Mouse (Mus musculus) heart, adult 2 months (tissue): Measurements from ENCODE around the gene Cradd. TPM values are rescaled to one million over a fixed set of nuclear protein-coding genes. Genes with fewer than 3 reads are reported as not detected.

Experiments used
- DNase-seq, 2 experiments: peaks; one replicate each; pipeline ENCODE4 v3.0.0; 2021
- H3K27ac ChIP-seq: fragments of 200-600 bp; 2 replicates; pipeline ENCODE4 v1.8.1; 2022
- H3K27me3 ChIP-seq: fragments of 200-500 bp; 2 replicates; pipeline ENCODE4 v1.6.1; 2012; ENCODE audit warnings: mild to moderate bottlenecking, low read length, inconsistent platforms, mixed read lengths; ENCODE audit not compliant: control insufficient read depth, insufficient read depth
- H3K36me3 ChIP-seq: fragments of 200-500 bp; 2 replicates; pipeline ENCODE4 v1.6.1; 2012; ENCODE audit warnings: low read length, inconsistent platforms; ENCODE audit not compliant: control insufficient read depth, insufficient read depth
- H3K4me1 ChIP-seq: fragments of 200-500 bp; 2 replicates; pipeline ENCODE4 v1.6.1; 2011; ENCODE audit warnings: low read length; ENCODE audit not compliant: control insufficient read depth, insufficient read depth
- H3K4me3 ChIP-seq: fragments of 200-600 bp; 2 replicates; pipeline ENCODE4 v1.8.1; 2022
- H3K79me2 ChIP-seq: fragments of 200-500 bp; replicated peaks from 2 replicates; pipeline ENCODE4 v1.6.1; 2012; ENCODE audit warnings: mild to moderate bottlenecking, inconsistent platforms, low read length, moderate library complexity, mixed read lengths; ENCODE audit not compliant: control insufficient read depth, insufficient read depth
- H3K9ac ChIP-seq: fragments of 200-500 bp; 2 replicates; pipeline ENCODE4 v1.6.1; 2012; ENCODE audit warnings: low read depth, mild to moderate bottlenecking, control low read depth, inconsistent platforms, low read length, mixed read lengths
- CTCF ChIP-seq: fragments of 200-600 bp; IDR thresholded peaks from 2 replicates; pipeline ENCODE4 v1.8.1; 2022; ENCODE audit warnings: antibody characterized with exemption, mild to moderate bottlenecking, moderate library complexity
- EP300 ChIP-seq: fragments of 200-500 bp; IDR thresholded peaks from 2 replicates; pipeline ENCODE4 v1.6.1; 2011; ENCODE audit warnings: low read depth, low read length, control low read depth; ENCODE audit not compliant: insufficient read depth
- POLR2A ChIP-seq: fragments of 200-500 bp; IDR thresholded peaks from 2 replicates; pipeline ENCODE4 v1.6.1; 2011; ENCODE audit warnings: mild to moderate bottlenecking, low read depth, low read length, control low read depth; ENCODE audit not compliant: insufficient read depth
- WGBS: fragments of 180-500 bp; shearing (Covaris S2); methylation state at CpG from one replicate; pipeline ENCODE4 v1.1.7; 2018; 5-methylcytosine and 5-hydroxymethylcytosine counted together
- intact Hi-C: fragments of 180-260 bp; cut with DNase I; formaldehyde crosslinking; loops from one replicate; pipeline ENCODE4 v1.15.1; 2025
- polyA plus RNA-seq: library from polyadenylated mRNA; depleted of rRNA; stranded (reverse); fragments of >200 nt; gene quantifications from 2 replicates; pipeline ENCODE4 v1.2.3, GENCODE M21; 2012
- total RNA-seq, 2 experiments: library from RNA; stranded (reverse); gene quantifications; 2 replicates each; pipeline ENCODE4 v1.2.3; 2021

The Cradd gene
- total and polyA plus RNA-seq, 3 experiments: 9.9 to 15.1 (median 10.3) TPM

DNA sequence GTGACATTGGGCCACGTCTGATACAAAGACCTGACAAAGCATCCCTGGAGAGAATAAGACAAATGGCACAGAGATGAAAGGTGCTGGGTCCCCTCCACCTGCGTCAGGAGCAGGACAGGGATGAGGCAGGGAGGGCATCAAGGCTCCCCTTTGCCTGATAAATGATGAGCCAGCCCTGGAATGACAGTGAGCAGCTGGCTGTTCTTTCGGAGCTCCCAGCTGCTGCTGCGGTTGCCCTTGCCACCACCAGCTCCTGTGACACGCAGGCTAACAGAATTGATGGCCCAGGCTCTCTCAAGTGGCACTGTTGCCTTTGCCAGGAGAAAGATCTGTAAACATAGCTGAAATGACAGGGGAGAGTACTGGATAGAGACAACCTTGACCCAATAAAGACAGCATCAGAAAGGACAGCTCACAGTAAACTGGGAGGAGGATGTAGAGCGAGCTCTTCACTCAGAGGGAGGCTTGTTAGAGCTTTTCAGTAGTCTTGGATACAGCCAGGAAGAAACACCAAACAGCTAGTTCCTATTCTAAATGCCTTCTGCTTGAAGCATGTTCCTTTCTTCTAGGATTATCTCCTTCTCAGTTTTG, 31.8 kb upstream of the Cradd start:
- H3K36me3 ChIP-seq: no peaks in the 10 kb centered on the region
- WGBS: 65% methylated on average over 6 of the region's 6 CpGs
- TF ChIP-seq POLR2A (no peak), CTCF (no peak), EP300 (no peak)
- H3K27ac ChIP-seq: no peak overlapping the region
- no peaks in the 10 kb centered on the region for H3K4me1 ChIP-seq
- H3K4me3 ChIP-seq: no peak overlapping the region
- H3K79me2 ChIP-seq: no peaks in the 10 kb centered on the region
- H3K9ac ChIP-seq: no peak overlapping the region
- DNase-seq: no peak
- H3K27me3 ChIP-seq: no peaks in the 10 kb centered on the region
- intact Hi-C loops: no loop called here

DNA sequence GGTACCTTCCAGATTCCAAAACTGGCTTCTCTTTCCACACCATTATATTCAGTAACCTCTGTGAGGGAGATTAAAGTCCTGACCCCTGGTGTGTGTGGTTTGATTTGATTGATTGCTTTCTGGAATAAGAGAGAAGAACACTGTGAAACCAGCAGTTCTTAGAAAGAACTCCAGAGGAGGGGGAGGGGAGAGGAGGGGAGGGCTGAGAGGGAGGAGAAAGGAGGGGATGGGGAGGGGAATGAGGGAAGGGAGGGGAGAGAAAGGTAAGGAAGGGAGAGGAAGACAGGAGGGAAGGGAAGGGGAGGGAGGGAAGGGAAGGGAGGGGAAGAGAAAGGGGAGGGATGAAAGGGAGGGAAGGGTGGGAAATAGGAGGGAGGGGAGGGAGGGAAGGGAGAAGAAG, 30.7 kb upstream of the Cradd start:
- no peak for TF ChIP-seq EP300
- no peaks in the 10 kb centered on the region for H3K4me1 ChIP-seq
- intact Hi-C loops: no loop called here

DNA sequence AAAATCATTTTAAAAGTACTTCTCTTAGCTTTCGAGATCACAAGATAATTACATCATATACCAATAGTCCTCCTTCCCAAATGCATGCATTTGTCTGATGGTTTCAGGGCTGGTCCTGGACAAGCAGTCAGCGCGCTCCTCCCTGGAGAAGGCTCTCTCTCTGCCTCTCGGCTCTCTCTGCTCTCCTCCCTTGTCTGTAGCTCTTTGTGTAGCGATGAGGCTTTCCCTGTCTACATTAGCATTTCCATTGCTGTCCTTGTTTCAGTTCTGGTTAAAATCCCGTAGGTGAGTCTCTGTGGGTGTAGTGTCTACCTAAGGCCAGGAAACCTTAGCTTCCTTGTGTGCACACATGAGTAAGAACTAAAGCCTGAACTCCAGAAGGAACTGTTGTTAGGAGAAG, 30.1 kb upstream of the Cradd start:
- no peak for DNase-seq
- no peak overlapping the region for H3K9ac ChIP-seq
- TF ChIP-seq EP300 (no peak), POLR2A (no peak), CTCF (no peak)
- H3K4me1 ChIP-seq: no peaks in the 10 kb centered on the region
- H3K79me2 ChIP-seq: no peaks in the 10 kb centered on the region
- 93% methylated on average over 6 of the region's 6 CpGs for WGBS
- intact Hi-C loops: no loop called here
- H3K27ac ChIP-seq: no peak overlapping the region
- no peaks in the 10 kb centered on the region for H3K36me3 ChIP-seq
- no peaks in the 10 kb centered on the region for H3K27me3 ChIP-seq
- H3K4me3 ChIP-seq: no peak overlapping the region

More for the DNA sequence above, 30.7 kb upstream of the Cradd start:
- H3K4me3 ChIP-seq: no peak overlapping the region
- no peaks in the 10 kb centered on the region for H3K79me2 ChIP-seq
- no peak overlapping the region for H3K9ac ChIP-seq
- DNase-seq: no peak
- H3K27me3 ChIP-seq: no peaks in the 10 kb centered on the region
- H3K27ac ChIP-seq: no peak overlapping the region
- no peaks in the 10 kb centered on the region for H3K36me3 ChIP-seq

DNA sequence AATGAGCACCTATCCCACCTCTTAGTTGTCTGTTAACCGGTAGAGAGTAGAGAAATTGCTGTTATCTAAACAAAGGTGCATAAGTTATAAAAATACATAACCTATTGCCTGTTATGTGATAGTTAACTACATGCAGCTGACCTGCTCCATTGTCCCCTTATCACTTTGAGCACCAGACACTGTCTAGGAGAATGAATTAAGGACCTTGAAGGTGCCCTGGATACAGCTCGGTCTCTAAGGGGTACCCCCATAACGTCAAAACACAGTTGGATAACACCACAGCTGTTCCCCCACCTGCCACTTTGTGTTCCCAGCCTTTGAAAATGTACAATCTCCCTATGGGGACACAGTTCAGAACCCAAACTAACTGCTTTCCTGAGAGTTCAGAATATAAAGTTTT, 24.5 kb upstream of the Cradd start:
- Histone ChIP-seq H3K27me3 (no peaks in the 10 kb centered on the region), H3K4me3 (no peak overlapping the region), H3K27ac (no peak overlapping the region), H3K36me3 (no peaks in the 10 kb centered on the region), H3K79me2 (no peaks in the 10 kb centered on the region), H3K9ac (no peak overlapping the region), H3K4me1 (no peaks in the 10 kb centered on the region)
- intact Hi-C loops: no loop called here
- no peak for TF ChIP-seq CTCF
- TF ChIP-seq EP300: no peak
- TF ChIP-seq POLR2A: no peak
- 81% methylated on average over 3 of the region's 3 CpGs for WGBS
- no peak for DNase-seq

DNA sequence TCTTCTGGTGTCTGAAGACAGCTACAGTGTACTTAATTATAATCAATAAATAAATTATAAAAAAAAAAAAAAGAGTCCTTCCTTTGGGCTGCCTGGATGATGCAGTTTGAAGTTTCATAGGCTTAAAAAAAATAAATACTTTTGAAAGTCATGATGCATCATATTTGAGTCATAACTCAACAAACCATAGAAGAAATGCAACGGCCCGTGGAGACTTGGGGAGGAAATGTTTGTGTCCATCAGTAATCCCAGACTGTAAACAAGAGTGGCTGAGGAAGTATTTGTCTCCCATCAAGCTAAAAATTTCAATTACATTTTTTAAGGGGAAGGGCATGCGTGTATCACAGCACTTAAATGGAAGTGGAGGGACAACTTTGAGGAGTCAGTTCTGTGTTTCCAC, 23.8 kb upstream of the Cradd start:
- DNase-seq: no peak
- whole genome bisulfite sequencing: 93% methylated on average over 3 of the region's 3 CpGs
- no peak overlapping the region for H3K4me3 ChIP-seq

DNA sequence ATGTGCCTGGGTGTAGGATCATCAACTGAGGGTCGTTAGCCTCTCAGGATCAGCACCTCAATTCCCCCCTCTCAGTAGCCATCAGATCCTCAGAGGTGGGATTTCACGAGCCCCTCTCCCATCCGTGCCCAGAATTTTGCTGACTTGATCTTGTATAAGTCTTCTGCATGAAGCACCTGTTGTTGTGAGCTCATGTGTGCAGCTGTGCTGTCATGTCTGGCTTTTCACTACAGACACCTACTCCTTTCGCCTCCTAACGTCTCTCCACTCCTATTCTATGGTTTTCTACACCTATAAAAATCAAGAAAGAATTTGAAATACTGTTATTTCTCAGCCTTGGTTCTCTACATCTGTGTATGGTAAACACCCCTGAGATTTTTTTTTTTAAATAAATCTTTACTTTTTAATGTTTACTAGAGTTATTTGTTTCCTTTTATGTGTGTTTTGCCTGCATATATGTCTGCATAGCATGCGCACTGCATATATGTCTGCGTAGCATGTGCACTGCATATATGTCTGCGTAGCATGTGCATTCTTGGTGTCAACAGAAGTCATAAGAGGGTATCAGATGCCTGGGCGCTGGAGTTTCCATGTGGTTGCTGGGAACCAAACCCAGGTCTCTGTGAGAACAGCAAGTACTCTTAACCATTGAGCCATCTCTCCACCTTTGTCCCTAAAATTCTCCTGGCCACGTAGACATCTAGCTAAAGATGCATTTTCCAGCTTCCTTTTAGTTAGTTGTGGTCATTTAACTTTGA, 19.1 kb upstream of the Cradd start:
- 83% methylated on average over 10 of the region's 10 CpGs for WGBS
- no peak for DNase-seq
- Histone ChIP-seq H3K27ac (no peak overlapping the region), H3K27me3 (no peaks in the 10 kb centered on the region), H3K9ac (no peak overlapping the region), H3K4me3 (no peak overlapping the region), H3K79me2 (no peaks in the 10 kb centered on the region), H3K36me3 (no peaks in the 10 kb centered on the region), H3K4me1 (no peaks in the 10 kb centered on the region)
- TF ChIP-seq POLR2A (no peak), CTCF (no peak)
- intact Hi-C loops: no loop called here

More for the DNA sequence above, 23.8 kb upstream of the Cradd start:
- TF ChIP-seq CTCF (no peak), EP300 (no peak), POLR2A (no peak)
- no peak overlapping the region for H3K9ac ChIP-seq
- intact Hi-C loops: no loop called here
- no peaks in the 10 kb centered on the region for H3K4me1 ChIP-seq
- H3K27ac ChIP-seq: no peak overlapping the region
- no peaks in the 10 kb centered on the region for H3K27me3 ChIP-seq
- H3K79me2 ChIP-seq: no peaks in the 10 kb centered on the region
- H3K36me3 ChIP-seq: no peaks in the 10 kb centered on the region
